Mouse (Mus musculus) monocyte, adult 2 months (primary cell): Measurements from ENCODE around the gene Gm9117.
"Not testable (repeated sequence)": the region's sequence is repeated elsewhere in the genome, so short reads cannot be mapped to it uniquely, and the experiment has no call there.

Source experiments
- DNase-seq, 2 experiments: peaks; one replicate each; pipeline ENCODE4 v3.0.0; 2022; ENCODE audit warnings: low spot score in 2 of 2, low read depth in 1 of 2

The Gm9117 gene

DNA sequence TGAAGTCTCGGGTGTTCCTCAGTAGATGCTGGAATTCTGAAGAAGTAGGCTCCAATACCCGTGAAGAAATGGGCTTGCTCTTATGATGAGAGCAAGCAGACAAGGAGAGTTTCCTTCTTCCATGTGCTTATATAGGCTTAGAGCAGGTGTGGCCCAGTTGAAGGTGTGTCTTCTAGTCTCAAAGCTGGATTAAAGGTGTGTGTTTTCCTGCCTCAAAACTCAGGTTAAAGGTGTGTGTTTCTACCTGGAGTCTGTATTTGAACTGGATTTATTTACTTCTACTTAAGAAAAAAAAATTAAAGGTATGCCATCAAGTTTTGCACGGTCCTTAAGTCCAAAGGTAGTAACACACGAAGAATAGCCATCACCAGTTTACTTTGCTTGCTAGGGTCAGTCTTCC lies at the start of gene Gm9117:
Gene Gm9117, minus strand, starts transcription at position 101 of the 400 bp plus-strand sequence.
- not testable (repeated sequence) for DNase-seq

DNA sequence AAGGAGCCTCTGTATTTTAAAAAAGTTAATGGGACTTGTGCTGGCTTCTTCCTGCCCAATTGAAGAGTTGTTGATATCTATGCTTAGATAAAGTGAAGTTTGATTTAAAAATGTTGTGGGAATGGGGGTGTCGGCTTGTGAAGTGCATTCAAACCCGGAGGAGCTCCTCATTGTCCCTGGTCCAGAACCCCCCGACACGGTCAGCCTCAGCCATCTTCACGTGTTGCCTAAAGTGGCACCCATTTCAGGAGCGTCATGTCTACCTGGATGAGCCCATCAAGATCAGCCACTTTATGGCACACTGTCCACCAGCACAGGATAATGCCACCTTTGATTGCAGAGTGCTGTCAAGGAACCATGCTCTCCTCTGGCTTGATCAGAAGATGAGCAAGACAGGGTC lies 25.6 kb upstream of the Gm9117 start:
- DNase-seq: not testable (repeated sequence)

DNA sequence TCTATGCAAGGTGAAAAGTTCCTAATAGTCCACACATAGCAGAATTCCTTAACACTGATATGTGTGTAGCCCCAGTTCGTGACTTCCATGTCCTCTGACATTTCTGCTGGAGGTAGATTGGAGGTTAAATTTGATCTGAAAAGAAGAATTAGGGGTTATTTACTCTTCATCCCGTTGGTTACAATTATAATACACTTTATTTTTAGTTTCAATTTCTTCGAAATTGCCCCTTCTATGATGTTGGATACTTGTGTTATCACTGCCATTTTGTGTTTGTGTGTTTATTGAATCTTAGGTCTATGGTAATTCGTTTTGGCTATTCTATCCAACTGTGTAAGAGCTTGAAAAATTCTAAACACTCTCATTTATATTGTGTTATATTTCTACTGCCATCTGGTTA lies 17.9 kb upstream of the Gm9117 start, which contains the start of gene Tdpoz5:
Gene Tdpoz5, minus strand, starts transcription at position 101 of the 400 bp plus-strand sequence.
- not testable (repeated sequence) for DNase-seq

GRCm38 (mm10) chr3:93938386-93938785 lies 5.0 kb downstream of the Gm9117 start:
- DNase-seq: not testable (repeated sequence)
